Mouse (Mus musculus) embryonic fibroblast, embryonic 13.5 days (primary cell): Measurements from ENCODE around the gene Zfp341.

Experiments
- CTCF ChIP-seq: IDR thresholded peaks from 2 replicates; pipeline ENCODE4 v1.5.1; 2011; ENCODE audit warnings: mild to moderate bottlenecking, control low read depth, low read length, moderate library complexity, borderline replicate concordance; ENCODE audit not compliant: insufficient read depth
- POLR2A ChIP-seq: IDR thresholded peaks from 2 replicates; pipeline ENCODE4 v1.6.1; 2011; ENCODE audit warnings: low read depth, mild to moderate bottlenecking, control low read depth, low read length, moderate library complexity

DNA sequence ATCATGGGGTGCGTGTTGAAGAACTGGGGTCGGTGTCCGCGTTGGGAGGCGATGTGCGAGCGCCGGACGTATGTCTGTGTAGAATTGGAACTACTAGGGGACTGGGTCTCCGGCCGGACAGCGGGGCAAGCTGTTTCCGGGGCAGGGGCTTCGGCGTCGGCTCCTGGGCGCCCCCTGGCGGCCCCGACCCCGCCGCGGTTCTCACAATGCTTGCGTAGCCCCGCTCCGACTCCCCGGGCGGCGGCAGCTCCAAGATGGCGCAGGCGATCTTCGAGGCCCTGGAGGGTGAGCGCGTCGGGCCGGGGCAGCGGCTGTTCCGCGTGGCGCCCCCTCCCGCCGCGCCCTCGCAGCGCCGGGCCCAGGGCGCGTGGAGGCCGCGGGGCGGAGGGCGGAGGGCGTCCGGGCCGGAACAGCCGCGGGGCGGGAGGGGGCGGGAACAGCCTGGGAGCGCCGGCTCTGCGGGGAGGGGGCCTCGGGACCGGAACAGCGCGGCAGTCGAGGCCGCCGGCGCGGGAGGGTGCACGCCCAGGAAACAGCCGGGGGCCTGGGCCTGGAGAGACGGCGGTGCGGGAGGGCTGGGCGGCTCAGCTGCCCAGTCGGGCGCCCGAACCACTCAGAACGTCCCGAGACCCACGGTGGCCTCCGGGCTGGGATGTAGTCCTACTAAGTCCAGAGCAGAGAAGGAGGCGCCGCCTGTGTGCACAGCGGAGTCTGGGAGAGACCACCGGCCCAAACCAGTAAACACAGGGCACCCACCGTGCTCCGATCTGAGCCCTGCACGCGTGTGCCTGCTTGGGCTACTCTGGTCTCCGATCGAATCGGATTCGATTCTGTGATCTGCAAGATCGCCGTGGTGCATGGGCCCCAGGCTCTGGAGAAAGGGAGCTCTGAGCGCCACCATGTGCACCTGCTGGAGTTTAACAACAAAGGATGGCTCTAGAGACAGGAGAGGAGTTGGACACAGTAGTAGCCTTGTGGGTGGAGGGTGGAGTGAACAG, at the start of gene Zfp341, which contains the start of gene 4930519P11Rik:
- peak; percentile 82 for TF ChIP-seq POLR2A
- TF ChIP-seq CTCF: peak; percentile 26
